Mouse (Mus musculus): Measurements from ENCODE around the gene Brs3. TPM values are rescaled to one million over a fixed set of nuclear protein-coding genes. Genes with fewer than 3 reads are reported as not detected.
A peak's percentile ranks its signal among the peaks of the same experiment; 100 is the strongest.

Gene Brs3
- total RNA-seq (2021): not detected
- long read RNA-seq, experiment 1: 0 reads
- long read RNA-seq, experiment 2: 0 reads

DNA sequence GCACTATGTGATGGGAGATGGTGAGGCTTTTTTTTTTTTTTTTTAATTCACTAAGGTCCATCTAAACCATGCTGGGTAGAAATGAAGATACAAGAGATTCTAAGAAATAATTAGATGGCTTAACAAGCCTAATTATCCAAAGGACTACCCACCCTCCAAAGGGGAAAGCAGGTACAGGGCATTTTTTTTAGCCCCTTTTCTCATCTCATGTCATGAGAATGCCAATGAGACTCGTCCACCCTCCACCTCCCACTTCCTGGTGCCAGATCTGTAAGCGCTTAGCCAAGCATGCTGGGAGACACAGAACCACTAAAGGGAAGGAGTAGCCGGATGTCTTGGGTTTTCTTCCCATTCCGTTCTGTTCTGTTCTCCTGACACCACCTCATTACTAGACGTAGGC is at the start of gene Brs3:
Gene Brs3 (plus strand): TSS at position 301 of the 400 bp plus-strand sequence.
- intact Hi-C loops (cut with DNase I): no loop called here
- DNase-seq: no peak
- Histone ChIP-seq H3K27ac (no peak within 1 kb of the TSS), H3K4me3 (no peak within 1 kb of the TSS)
- TF ChIP-seq CTCF (IDR thresholded peaks at IDR 0.05): no peak

DNA sequence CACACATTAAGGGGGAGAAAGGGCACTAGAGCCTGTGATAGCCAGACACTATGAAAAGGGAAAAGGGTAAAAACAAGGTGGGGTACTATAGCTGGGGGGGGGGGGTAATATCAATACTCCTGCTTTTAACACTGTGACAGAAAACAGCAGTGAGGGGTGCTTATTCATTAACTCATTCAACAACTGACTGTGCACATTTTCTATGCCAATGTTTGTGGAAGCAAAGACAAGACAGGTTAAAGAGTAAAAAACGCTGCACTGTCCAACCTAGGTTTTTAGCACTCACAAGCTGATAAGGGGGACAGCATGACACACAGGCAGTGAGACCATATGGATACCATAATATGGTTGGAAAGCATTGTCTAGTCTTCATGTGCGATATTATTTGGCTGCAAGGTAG is 30.0 kb upstream of the Brs3 start:
- DNase-seq: no peak
- intact Hi-C loops (cut with DNase I): no loop called here
- H3K4me3 ChIP-seq: no peak overlapping the region
- no peak for TF ChIP-seq CTCF (IDR thresholded peaks at IDR 0.05)
- H3K27ac ChIP-seq: no peak overlapping the region

DNA sequence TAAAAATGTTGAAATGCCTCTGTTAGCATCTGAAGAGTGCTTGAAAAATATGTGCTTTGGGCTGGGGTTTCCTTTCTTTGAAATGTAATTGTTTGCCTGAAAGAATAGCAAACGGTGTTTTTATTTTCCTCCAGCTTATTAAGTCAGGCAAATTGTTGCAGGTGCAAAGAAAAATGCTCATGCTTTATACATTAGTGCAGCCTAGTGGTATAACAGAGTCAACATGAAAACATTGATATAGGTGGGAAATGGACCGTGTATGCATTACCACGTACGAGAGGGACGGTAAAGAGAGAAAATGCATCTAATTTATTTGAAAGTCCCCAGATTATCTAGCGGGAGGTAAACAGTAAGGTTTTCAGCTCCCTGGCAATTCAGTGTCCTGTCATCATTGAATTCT is 995 bp downstream of the Brs3 start:
- H3K27ac ChIP-seq: no peak overlapping the region
- intact Hi-C loops (cut with DNase I): no loop called here
- DNase-seq: no peak
- no peak overlapping the region for H3K4me3 ChIP-seq
- no peak for TF ChIP-seq CTCF (IDR thresholded peaks at IDR 0.05)

DNA sequence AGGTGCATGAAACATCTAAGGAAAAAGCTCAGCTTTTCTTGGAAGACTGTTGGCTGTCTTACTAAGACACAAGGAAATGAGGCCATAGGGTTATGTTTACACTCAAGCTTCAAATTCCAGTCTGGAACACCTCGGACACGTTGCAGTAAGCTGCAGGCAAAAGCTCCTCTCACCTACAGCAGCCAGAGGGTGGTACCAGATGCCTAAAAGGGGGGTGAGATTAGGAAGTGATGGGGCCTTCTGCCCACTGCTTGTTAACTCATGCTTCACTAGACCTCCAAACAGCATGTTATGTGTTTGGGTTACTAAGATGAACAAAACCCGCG is 9.9 kb downstream of the Brs3 start:
- Histone ChIP-seq H3K4me3 (peak overlapping the region; percentile 86), H3K27ac (peak overlapping the region; percentile 97)
- no peak for DNase-seq
- intact Hi-C loops (cut with DNase I): loop anchor here (5.0 kb wide), 1 partner anchor 339 kb away; the partner anchor contains the start of gene Rbmx
- no peak for TF ChIP-seq CTCF (IDR thresholded peaks at IDR 0.05)

DNA sequence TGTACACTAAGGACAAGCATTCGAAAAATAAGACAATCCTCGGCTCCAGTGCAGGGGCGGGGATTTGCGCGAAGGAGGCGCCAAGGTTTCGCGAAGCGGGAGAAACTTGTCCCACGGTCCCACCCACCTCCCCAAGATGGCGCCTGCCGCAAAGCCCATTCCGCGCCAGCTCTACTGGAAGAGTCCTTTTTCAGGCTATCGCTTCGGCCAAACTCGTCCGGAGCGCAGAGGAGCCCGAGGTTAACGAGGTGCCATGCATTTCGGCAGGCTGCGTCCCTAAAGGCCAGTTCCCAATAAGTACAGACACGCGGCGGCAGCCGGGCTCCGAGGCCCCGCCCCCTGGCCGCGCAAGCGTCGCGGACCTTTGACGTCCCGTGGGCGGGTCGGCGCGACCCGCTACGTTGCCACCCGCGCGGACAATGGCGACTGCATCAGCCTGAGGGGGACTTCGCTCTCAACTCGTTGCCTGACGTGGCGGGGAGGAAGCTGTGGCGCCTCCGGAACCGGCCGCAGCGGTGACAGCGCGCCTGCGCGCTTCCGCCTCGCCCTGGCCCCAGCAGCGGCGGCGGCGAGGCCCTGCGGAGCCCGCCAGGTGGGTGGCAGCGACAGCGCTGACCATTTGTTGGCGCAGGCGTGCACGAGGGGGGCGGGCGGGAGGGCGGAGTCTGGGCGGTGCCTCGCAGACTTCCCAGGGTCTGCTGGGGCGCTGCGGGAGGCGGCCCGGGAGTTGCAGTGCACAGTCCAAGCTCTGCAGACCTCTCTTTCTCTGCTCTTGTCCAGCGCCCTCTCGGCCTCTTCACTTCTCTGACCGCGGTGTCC is 10.5 kb downstream of the Brs3 start, which contains the start of gene Htatsf1:
Gene Htatsf1 (plus strand): TSS at position 410 of the 819 bp plus-strand sequence.
- intact Hi-C loops (cut with DNase I): loop anchor here (5.0 kb wide), 1 partner anchor 339 kb away; the partner anchor contains the start of gene Rbmx
- DNase-seq: peak; percentile 85
- TF ChIP-seq CTCF (IDR thresholded peaks at IDR 0.05): no peak

DNA sequence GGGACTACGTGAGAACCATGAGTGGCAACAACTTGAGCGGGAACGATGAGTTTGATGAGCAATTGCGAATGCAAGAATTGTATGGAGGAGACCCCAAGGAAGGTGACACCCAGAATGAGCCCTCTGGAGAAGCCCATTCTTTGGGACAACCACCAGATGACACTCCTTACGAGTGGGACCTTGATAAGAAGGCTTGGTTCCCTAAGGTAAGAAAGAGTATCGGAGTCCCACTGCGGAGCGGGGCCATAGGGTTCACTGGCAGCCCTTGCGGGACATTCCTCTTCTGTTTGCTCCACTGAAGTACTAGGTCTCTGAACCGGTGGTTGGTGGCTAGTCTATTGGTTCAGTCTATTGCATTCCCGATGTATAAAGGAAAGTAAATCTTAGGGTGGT is 11.1 kb downstream of the Brs3 start:
- TF ChIP-seq CTCF (IDR thresholded peaks at IDR 0.05): no peak

More for the DNA sequence above, 10.5 kb downstream of the Brs3 start, which contains the start of gene Htatsf1:
- peak within 1 kb of the TSS; percentile 86 for H3K4me3 ChIP-seq
- H3K27ac ChIP-seq: peak within 1 kb of the TSS; percentile 97

GRCm38 (mm10) chrX:57081496-57081895 is 38.6 kb downstream of the Brs3 start:
- DNase-seq: no peak
- no peak for TF ChIP-seq CTCF (IDR thresholded peaks at IDR 0.05)
- intact Hi-C loops (cut with DNase I): no loop called here
- H3K27ac ChIP-seq: no peak overlapping the region
- no peak overlapping the region for H3K4me3 ChIP-seq

More for the DNA sequence above, 11.1 kb downstream of the Brs3 start:
- no peak for DNase-seq
- Histone ChIP-seq H3K27ac (peak overlapping the region; percentile 97), H3K4me3 (peak overlapping the region; percentile 86)
- intact Hi-C loops (cut with DNase I): loop anchor here (5.0 kb wide), 1 partner anchor 338 kb away; the partner anchor contains the start of gene Rbmx

- intact Hi-C loops (cut with DNase I): no loop called here
- TF ChIP-seq CTCF (IDR thresholded peaks at IDR 0.05): no peak
- DNase-seq: no peak
- Histone ChIP-seq H3K4me3 (no peak within 1 kb of the TSS), H3K27ac (no peak within 1 kb of the TSS)
Observed at GRCm38 (mm10) chrX:57087806-57088205, 44.9 kb downstream of the Brs3 start, which contains the start of gene Vgll1. Gene Vgll1 (plus strand): TSS chrX:57088106.

Other genes starting within 250 kb of the Brs3 start
- under 1 TPM; 0.18 to 0.25 TPM for gene Map7d3, start 220.7 kb upstream of the Brs3 start, total RNA-seq (2021)
- gene Adgrg4, start 172.9 kb upstream of the Brs3 start, total RNA-seq (2021): not detected
- gene Htatsf1, start 10.5 kb downstream of the Brs3 start, total RNA-seq (2021): 10 to 100 TPM; 88.7 to 90.4 TPM
- gene Vgll1, start 45.0 kb downstream of the Brs3 start, total RNA-seq (2021): not detected
- not detected for gene Cd40lg, start 169.1 kb downstream of the Brs3 start, total RNA-seq (2021)

Data from gastrocnemius, adult 2 months (tissue).